Mouse (Mus musculus) kidney, postnatal 36 days (tissue): Measurements from ENCODE around the gene P2rx4.

Experiments used
- DNase-seq, 2 experiments: peaks; one replicate each; pipeline ENCODE4 v3.0.0; 2021 to 2022; ENCODE audit warnings: mixed read lengths in 2 of 2

P2rx4 gene

DNA sequence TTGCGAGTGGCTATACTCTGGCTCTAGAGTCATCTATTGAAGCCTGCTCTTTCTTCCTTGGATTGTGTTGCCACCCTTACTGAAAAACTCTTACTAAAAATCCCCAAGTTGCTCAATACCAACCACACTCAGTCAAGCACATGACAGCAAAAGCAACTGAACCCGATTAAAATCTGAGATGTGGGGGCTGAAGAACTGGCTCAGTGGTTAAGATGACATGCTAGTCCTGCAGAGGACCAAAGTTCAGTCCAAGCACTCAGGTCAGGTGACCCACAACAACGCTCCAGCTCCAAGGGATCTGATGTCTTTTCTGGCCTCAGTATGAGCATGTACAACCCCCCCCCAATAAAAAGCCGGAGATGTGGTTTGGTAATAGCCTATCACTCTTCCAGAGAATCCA is 2.8 kb upstream of the P2rx4 start:
- DNase-seq = peak; percentile 63 to 77

GRCm38 (mm10) chr5:122705174-122705573 is 2.2 kb upstream of the P2rx4 start:
- DNase-seq = no peak

DNA sequence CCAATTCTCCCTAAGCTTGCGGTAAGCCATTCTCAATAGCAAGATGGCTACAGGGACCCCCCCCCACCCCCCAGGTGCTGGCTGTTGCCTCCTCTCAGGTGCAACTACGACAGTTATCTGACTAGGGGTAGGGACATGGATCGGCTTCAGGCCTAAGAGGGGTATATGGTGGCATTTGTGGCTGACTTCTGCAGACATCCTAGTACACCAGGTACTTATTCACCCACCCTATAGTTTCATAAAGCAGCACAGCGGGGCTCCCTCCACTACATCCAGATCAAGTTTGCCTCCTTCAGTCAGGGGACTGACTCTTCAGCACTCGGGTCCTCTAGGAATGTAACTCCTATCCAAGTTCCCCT is 448 bp upstream of the P2rx4 start:
- no peak for DNase-seq

GRCm38 (mm10) chr5:122708819-122709218 is 1.5 kb downstream of the P2rx4 start:
- no peak for DNase-seq

DNA sequence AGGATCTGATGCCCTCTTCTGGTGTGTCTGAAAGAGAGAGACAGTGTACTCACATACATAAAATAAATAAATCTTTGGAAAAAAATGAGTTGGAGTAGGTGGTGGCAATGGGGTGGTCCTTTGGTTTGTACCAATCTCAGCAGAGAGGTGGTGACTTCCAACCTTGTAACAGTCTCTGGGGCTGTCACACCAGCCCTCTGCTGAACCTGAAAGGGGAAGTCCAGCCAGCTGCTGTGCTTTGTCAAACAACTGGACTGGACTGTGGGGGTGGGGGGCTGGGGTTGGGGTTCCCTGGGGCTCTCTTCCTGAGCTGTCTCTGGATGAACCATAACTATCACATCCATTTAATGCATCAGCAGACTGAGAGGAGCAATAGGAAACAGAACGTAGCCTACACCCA is 8.4 kb downstream of the P2rx4 start:
- no peak for DNase-seq

DNA sequence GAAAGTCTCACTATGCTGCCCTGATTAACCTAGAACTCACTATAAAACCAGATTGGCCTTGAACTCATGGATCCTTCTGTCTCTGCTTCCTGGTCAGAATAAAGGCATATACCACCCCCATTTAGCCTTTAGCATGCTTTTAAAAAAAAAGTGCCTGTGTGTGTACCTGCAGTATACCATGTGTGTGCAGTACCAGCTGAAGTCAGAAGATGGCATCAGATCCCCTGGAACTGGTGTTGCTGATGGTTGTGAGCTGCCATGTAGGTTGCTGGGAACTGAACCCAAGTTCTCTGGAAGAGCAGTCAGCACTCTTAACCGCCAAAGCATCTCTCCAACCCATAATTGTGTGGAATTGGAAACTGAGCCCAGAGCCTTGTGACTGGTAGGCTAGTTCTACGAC is 9.4 kb downstream of the P2rx4 start:
- DNase-seq = no peak

DNA sequence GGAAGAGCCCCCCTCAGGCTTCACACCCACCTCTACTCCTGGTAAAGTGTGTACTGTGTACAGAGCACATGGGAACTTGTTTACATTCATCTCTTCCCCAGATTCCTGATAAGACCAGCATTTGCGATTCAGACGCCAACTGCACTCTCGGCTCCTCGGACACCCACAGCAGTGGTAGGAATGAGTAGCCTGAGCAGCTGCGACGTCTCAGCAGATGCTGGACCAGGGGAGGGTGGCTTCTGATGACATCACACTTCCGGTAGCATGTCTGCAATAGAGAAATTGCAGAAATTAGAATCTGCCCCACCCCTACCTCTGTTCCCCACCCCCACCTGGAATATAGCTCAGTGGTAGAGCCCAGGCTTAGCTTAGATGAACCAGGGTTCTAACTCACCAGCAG is 11.1 kb downstream of the P2rx4 start:
- no peak for DNase-seq

DNA sequence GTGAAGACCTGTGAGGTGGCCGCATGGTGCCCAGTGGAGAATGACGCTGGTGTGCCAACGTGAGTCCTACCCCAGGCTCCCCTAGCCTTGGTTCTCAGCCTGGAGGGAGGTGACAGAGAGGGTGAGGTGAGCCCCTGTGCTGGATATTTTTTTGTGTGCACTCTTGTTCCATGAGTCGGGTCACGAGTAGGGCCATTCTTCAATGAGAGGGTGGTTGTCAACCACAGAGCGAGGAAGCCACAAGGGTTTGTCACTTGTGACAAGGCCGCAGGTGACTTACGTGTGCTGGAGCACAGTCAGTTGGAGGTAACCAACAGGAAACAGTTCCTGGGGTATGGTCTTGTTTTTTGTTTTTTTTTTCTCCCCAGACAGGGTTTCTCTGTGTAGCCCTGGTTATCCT is 11.8 kb downstream of the P2rx4 start:
- no peak for DNase-seq

- no peak for DNase-seq
Measured at GRCm38 (mm10) chr5:122725453-122725852, 18.1 kb downstream of the P2rx4 start.

DNA sequence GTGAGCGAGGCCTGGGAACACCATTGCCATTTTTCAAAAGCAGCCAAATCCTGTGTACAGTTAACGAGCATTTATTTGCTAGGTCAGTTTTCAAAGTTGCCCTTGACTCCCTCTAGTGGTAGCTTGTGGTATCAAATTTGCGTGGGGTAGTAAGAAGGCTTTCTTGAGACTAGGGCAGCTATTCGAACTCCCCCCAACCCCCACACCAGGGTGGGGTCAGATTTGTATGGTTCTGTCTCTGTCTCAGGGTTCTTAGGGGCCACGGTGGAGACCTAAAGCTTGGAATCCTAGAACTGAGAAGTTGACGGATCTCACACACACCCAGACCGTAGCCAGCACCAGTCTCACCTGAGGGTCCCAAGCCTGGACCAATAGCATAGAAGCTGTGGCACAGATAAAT is 18.7 kb downstream of the P2rx4 start:
- DNase-seq = peak; percentile 74 to 81

- no peak for DNase-seq
Measured at GRCm38 (mm10) chr5:122726595-122726994, 19.3 kb downstream of the P2rx4 start.

- no peak for DNase-seq
Measured at GRCm38 (mm10) chr5:122727096-122727495, 19.8 kb downstream of the P2rx4 start.

- peak; percentile 36 to 54 for DNase-seq
Measured at GRCm38 (mm10) chr5:122730776-122731175, 23.4 kb downstream of the P2rx4 start.

GRCm38 (mm10) chr5:122731321-122731720 is 24.0 kb downstream of the P2rx4 start:
- peak; percentile 61 to 87 for DNase-seq

GRCm38 (mm10) chr5:122731991-122732673 is 24.8 kb downstream of the P2rx4 start:
- peak in 1 of 2 experiments; percentile 47 for DNase-seq

DNA sequence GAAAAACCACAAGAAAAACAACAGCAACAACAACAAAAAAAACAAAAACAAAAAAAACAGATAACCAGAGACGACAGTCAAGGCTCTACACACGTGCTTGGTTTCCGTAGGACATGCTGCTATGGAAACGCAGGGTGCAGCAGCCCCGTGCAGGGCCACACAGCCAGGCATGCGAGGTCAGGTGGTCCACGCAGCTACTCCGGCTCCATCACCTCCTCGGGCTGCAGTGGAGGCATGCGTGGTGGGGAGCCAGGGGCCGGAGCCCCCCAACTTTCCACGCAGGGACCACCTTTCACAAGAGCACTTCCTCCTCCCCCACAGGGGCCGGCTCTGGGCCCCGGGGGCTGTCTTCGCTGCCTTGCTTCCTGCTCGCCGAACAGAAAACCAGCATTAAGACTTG is 26.5 kb downstream of the P2rx4 start:
- no peak for DNase-seq

DNA sequence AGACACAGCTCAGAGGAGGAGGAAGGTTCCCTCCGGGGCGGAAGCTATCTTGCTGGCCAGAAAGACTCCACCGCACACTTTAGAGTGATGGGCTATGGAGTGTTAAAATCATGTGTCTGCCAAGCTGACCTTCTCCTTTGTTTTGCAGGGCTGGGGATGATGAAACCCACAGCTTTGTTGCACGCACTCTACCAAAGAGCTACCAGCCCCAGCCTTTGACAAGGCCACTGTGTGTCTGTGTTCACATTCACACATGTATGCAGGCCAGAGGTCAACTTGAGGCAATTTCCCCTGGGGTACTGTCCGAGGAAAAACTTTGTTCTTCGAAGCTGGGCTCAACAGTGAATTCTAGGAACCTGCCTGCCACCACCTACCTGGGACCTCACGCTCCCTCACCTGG is 28.5 kb downstream of the P2rx4 start:
- DNase-seq = no peak

- no peak for DNase-seq
Measured at GRCm38 (mm10) chr5:122736761-122737160, 29.4 kb downstream of the P2rx4 start.

GRCm38 (mm10) chr5:122743880-122744422 is 36.6 kb downstream of the P2rx4 start:
- no peak for DNase-seq

- peak in 1 of 2 experiments; percentile 27 for DNase-seq
Measured at GRCm38 (mm10) chr5:122747950-122748349, 40.6 kb downstream of the P2rx4 start.

- no peak for DNase-seq
Measured at GRCm38 (mm10) chr5:122754477-122754876, 47.1 kb downstream of the P2rx4 start.

GRCm38 (mm10) chr5:122755620-122756019 is 48.3 kb downstream of the P2rx4 start:
- DNase-seq = no peak

GRCm38 (mm10) chr5:122756144-122756543 is 48.8 kb downstream of the P2rx4 start:
- DNase-seq = no peak

DNA sequence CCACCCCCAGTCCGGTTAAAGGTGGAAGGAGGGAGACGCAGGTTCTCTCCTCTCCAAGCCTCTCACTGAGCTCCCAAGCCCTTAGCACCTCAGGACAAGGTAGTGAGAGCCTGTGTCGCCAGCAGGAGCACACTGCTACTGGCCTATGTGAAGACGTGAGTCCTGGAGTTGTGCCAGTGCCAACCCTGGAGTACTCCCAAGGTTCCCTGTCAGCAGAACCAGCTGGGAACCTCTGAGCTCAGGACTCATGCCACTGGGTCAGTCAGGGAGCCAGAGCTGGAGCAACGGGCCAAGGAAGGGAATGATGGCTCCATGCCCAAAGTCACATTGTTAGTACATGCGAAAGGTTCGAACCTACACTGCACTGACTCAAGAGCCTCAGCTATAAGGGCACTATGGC is 49.3 kb downstream of the P2rx4 start:
- DNase-seq = peak; percentile 87 to 91
